Mouse (Mus musculus): Measurements from ENCODE around the gene Pbld1.

DNA sequence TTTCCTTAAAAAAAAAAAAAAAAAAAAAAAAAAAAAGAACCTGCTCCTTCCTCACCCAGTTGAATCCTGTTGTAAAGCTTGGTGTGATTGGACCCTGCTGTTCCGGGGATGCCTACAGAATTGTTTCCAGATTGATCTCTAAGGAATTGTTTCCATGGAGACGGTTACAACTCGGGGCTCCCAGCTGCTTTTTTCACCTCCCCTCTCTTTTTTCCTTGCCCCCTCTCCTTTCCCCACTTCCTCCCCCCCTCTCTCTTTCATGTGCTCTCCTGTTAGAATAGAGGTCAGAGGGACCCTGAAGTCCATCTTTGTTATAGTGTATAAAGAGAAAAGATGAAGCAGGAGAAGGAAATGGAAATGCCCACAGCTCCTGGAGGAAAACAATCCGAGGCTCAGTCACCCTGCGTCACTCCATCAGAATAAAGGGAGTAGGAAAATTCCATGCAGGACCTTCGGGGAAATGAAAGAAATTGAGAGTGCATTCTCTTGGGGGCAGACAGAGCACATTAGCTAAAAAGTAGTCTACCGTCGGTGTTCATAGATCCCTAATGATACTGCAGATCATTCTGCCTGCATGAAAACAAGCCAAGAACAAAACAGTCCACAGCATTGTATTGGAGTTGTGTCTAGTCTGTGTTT, 33.7 kb upstream of the Pbld1 start:
- no peak for TF ChIP-seq GATA1 (IDR thresholded peaks at IDR 0.05; ENCODE audit: borderline replicate concordance, low read length)
- no peak for TF ChIP-seq FLI1 (IDR thresholded peaks at IDR 0.05; ENCODE audit: low read length)

Measured in megakaryocyte, embryonic 14.5 days (primary cell).